Mouse (Mus musculus) ZHBTc4 (cell line): ENCODE data around the gene Rcbtb2.

Source experiments
- DNase-seq: peaks from one replicate; pipeline ENCODE4 v3.0.0-alpha.2; 2011; ENCODE audit warnings: low read depth, low spot score

Gene Rcbtb2

DNA sequence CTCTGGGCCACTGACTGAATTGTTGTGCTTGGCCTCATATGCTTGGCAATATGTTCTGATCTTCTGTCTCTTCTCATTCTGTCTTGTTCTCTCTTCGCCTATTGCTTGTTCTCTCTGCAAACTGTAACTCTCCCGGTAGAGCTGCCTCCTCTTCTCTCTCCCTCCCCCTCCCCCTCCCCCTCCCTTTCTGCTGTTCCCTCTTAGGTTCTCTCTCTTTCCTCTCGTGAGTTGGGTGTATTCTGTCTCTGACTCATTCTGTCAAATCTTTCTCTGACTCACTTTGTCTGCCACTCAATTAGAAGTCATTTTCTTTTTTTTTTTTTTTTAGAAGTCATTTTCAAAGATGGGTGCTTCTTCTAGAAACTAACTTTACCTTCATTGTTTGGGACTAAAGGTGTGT lies 23.9 kb downstream of the Rcbtb2 start:
- no peak for DNase-seq

DNA sequence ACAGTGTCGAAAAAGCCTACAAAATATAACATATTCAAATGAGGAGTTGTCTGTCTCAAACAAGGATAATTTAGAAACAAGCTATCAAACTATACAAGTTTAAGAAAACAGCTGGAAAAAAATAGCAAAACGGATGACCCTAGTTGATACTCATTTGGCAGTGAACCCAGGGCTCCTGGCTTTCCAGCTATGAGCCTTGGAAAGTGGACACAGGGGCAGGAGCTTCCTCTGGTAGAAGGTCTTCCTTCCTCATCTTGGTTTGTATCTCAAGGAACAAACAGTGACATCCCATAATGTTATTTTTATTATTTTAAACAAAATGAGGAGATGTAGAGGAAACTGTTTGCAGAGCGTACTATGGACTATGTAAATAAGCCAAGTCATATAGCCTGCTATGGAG lies 25.3 kb downstream of the Rcbtb2 start:
- DNase-seq: no peak

DNA sequence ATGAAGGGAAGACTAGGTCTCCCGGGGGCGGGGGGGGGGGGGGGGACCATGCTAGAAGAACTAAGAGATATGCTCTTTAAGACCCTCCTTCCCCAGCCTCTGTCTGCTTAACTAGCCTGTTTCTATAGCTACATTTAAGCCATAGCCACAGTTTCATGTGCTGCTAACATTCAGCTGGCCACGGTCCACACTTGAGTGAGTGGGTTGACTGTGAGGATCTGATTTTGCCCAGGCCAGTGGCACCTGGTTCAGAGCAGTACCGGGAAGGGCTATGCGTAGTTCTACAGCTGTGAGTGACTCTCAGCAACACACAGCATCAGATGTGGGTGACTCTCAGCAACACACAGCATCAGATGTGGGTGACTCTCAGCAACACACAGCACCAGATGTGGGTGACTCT lies 38.5 kb downstream of the Rcbtb2 start:
- DNase-seq: no peak

DNA sequence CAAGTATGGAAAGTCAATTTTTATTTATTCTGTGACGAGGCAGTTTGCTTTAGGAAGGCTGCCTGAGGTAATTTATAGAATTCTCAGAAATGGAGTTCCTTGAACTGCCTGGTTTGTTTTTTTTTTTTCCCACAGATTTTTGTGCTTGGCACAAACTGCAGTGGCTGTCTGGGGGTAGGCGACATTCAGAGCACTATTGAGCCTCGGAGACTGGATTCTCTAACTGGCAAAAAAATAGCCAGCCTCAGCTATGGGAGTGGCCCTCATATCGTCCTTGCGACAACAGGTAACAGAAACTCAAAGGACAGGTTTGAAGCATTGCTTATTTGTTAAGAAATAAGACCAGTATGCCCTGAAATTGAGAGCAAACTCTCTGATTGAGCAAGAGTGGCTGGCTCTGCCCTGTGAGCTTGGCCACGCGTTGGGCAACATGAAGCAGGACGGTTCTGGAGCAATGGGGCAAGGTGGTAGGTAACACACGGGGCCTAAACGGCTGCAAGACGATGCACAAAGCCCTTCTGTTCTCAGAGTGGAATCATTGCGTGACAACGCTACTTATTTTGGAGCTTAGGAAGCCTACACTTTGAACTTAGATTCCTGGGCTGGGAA lies 39.5 kb downstream of the Rcbtb2 start:
- DNase-seq: no peak

DNA sequence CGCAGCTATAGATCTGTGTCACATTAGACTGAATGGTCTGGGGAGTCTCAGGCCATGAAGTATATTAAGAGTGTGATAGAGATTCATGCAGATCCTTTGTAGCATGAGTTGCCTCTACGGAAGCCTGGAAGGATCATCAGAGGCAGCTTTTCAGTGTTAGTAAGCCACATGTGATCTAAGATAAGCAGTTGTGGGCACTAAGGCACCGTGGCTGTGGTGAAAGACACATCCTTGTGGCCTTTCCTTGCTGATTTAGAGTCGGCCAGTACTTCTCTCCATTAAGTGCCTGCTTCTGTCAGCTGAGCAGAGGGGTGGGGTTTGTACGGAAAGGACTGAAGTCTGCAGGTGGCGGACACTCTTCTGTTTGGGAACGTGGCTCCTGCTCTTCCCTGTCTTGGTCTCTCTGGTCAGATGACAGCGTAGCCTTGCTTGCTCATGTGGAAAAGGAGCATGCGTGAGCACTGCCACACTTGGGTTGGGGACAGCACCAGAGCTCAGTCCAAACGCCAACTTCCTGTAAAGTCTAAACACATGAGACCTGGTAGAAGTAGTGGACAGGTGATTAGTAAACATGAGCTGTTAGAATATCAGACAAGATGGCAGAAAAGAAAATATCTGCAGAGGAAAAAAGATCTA lies 40.6 kb downstream of the Rcbtb2 start:
- no peak for DNase-seq

DNA sequence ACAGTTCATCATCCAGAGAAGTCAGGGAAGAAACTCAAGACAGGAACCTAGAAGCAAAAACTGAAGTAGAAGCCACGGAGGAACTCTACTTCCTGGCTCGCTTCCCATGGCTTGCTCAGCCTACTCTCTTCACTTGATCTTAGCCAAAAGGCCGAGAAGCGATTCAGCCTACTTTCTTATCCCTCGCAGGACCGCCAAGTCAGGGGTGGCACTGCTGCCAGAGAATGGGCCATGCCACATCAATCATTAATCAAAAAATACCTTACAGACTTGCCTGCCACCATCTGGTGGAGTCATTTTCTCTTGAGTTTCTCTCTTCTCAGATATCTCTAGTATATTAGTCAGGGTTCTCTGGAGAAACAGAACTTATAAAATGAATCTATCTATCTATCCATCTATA lies 42.3 kb downstream of the Rcbtb2 start:
- DNase-seq: no peak

DNA sequence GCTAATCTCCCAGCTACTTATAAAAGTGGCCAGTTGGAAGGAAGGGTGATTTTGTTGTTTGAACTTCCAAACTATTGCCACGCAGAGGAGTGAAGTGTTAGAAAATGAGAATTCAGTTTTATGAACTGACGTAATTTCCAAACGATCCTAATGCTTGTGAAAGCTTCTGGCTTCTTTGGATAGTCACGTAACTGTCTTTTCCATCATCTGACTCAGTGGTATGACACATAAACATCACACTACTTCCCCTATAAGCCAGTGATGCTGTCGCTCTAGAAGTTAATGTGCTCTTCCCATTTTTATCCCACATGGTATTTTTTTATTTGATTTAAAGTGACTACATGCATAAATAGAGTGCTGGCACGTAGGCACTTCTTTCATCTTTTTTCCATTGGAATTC lies 45.8 kb downstream of the Rcbtb2 start:
- DNase-seq: no peak

DNA sequence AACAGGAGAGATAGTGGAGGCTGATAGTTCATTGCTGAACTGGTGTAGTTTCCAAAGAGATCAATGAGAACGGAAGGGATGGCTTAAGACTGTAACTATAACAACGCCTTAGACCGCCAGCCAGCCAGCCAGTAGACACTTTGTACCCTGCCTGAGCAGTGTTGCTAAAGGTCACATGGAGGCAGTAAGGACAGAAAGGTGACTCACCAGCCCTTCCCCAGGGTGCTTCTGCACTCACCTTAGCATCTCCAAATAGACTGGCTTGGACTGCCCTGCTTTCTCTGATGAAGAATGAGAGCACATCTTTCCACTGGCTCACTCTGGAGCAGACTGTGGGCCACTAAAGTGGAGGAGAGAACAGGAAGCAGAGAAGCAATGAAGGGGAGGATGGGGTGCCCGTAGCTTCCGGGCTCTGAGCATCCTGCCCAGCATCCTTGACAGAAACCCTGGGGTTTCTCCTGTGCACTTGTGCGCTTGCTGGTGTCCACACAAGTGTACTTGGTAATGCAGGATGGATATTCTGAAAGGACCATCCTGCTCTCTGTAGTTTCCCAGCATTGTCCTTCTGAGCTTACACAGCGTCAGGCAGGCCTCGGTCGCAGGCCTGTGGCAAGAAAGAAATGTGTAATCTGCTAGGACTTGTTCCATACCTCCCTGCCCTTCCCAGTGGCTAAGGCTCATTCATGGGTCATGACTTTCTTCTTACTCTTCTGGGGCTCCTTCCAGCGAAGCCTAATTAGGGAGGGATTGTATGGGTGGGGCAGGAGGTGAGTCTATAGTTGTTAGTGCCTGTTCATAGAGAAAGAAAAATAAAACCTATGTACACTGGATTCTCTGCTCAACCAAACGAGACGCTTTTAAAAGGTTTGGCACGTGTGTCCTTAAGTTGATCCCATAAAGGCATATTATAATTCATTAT lies 47.3 kb downstream of the Rcbtb2 start:
- DNase-seq: no peak

DNA sequence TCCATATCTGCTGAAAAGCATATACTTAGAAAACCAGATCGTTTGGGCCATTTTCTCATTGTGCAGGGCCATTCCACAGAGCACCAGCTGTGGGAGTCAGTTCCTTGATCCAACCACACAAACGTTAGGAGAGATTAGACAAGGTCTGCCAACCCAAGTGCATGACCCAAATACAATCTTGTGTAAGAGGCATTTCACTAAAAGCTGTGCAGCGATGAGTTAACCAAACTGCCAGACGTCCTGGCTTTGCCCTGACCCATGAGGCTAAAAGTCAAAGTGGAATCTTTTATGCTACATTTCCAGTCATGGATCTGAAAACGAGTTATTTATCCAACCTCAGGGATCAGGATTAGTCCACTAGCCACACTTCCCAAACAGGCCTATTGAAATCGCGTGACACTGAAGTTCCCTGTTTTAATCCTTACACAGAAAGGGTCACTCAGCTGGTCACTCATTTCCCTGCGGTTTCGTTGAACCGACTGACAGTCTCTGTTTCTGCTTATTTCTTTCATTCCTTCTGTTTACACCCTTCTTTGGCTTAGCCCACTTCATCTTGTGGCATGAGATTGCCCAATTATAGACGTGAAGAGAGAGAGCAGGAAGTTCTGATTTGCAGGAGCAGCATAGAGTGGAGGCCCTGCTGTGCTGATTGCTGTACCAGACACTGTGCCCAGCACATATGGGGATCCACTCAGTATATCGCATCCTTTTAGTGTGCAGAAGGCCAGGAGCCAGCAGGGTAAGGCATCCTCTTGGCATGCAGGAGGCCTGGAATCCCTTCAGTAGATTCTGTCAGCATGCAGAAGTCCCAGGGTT lies 49.6 kb downstream of the Rcbtb2 start:
- no peak for DNase-seq

DNA sequence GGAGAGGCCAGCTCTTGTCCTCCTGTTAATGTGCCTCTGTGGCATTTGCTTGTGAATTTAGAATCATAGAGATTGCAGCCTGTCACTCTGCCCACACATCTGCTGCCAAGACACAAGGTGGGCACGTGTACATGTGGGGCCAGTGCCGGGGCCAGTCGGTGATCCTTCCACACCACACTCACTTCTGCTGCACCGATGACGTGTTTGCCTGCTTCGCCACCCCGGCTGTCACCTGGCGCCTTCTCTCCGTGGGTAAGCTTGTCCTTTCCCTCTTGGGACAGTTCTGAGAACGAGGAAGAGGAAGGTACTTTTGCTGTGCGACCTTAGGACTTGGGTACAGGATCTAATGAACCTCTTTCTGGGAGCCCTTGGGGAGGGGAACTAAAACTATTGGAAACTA lies 50.8 kb downstream of the Rcbtb2 start:
- DNase-seq: no peak

DNA sequence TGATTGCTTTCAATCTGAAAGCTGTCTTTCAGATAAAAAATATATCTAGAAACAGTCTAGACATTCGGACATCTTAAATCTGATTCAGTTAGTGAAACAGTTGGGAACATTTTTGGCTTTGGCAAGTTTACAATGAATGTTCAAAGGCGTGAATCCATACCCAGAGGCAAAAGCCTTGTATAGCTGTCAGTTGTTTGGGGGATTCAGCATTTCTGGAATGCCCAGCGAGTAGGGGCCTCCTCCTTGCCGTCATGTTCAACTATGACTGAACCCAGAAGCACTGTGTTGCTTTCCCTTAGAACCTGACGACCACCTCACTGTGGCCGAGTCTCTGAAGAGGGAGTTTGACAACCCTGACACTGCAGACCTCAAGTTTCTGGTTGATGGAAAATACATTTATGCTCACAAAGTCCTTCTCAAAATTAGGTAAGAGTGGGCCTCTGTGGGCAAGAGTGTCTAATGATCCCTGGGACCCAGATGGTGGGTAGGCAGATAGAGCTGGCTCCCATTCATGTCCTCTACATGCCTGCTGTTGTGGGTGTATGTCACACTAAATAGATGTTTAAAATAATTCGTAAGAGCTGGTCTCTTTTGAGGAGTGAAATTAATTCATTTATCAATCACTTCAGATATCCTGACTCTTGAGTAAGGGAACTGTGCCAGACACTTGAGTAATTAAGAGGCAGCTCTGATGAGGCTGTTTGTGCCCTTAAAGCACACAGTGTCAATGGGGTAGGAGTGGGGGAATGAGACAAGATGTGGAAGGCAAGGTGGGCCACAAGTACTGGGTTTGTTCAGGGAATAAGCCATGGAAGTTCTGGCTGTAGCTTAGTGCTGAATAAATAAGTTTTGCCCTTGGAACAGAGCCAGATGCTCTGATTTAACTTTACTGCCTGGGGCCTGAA lies 51.5 kb downstream of the Rcbtb2 start:
- DNase-seq: no peak

DNA sequence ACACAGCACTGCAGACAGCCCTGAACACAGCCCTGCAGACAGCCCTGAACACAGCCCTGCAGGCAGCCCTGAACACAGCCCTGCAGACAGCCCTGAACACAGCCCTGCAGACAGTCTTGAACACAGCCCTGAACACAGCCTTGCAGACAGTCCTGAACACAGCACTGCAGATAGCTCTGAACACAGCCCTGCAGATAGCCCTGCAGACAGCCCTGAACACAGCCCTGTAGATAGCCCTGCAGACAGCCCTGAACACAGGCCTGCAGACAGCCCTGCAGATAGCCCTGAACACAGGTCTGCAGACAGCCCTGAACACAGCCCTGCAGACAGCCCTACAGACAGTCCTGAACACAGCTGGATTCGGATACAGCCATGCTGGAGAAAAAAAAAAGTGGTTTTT lies 52.2 kb downstream of the Rcbtb2 start:
- DNase-seq: no peak

DNA sequence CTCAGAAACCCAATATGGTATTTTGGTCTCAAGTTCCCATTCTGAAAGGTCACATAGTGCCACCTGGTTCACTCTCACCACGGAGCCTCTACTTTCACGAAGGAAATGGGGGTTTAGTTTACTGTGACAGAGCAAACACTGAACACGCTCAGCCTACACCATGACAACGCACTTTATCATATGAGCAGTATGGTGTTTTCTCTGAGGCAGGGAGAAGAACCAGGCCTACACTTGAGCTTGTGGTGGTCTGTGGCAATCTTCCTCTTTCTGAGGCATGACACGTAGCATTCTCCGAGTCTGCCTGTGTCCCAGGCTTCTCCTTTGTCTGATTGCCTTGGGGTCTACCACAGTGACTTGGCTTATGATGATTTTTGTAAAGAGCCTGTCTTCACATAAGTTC lies 53.0 kb downstream of the Rcbtb2 start:
- DNase-seq: no peak

DNA sequence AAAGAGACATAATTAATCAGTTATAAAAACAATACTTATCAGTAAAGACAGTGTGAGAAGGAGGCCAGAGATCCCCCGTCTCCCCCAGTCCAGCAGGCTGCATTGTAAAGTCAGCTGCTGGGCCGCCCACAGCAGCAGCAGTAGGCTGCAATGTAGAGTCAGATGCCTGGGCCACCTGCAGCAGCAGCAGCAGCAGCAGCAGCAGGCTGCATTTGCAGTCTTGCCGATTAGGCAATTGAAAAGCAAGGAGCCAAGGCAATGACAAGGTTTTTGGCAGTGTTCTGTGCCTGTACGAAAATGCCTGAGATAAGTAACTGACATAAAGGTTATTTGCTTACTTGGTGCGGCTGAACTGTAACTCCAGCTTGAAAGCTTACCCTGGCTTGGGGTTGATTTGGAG lies 53.4 kb downstream of the Rcbtb2 start:
- no peak for DNase-seq

DNA sequence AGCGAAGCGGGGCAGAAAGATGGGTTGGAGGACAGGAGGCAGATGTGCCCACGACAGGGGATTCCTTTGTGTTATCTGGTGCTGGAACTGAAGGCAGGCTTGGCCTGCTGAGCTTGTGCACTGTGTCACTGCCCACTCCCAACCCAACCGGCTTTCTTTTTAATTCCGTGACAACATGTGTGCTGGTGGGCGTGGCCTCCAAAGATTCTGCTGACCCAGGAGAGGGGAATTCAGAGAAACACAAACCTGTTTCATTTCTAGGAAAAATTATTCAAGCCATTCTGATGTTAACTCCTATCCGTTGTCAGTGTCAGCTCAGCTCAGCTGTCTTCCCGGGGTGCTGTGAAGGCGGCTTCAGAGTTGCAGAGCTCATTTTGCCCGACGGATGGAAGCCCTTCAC lies 55.1 kb downstream of the Rcbtb2 start:
- no peak for DNase-seq

DNA sequence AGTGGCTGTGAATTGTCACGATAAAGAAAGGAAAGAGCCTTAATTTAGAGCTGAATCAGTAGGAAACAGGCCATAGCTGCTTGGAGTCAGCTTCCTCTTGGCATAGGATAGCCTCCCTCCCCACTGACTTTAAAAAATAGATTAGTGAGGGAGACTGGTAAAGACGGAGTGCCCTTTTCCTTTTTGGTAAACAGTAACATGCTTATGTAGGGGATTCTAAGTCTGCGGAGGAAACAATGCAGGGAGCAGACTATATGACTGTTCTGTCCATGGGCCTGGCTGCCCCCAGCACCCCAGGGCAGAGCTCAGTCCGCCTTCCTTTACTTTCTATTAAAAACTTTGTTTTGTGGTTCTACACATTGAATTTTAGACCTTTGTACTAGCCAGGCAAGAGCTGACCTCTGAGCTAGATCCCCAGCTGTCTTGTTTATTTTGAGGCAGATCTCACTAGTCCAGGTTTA lies 56.4 kb downstream of the Rcbtb2 start:
- DNase-seq: no peak

DNA sequence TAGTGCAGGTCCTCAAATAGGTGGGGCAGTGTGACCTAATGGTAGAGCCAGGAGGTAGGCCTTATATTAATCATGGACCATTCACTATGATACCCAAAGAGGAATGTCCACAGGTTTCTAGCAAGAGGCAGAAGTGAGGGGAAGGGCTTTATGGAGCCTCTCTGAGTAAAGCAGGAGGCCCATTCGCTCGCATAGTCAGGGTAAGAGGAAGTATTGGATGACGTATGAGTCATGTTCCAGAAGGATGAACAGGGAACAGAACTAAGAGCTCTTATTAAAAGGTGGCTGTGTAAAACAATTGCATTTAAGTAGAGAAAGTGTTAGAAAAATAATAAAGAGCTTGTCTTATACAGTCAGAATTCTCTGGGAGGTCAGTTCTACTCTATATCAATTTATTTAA lies 57.8 kb downstream of the Rcbtb2 start:
- no peak for DNase-seq

DNA sequence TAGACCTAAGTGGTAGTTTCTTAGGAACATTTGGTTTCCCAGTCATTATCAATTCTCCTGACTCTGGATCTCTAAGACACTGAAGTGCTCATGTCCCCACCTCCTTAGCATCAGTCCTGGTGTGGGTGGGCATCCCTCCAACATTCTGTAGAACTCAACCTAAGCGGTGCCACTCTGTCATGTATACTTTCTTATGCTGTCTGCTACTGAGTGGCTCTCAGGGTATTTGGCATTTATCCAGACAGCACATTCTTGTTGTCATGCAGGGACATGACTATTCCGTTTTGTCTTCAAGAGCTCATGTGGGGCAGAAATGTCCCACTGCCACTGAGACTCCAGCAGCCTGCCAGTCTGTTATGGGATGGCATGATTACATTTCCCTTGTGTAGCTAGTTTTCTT lies 58.3 kb downstream of the Rcbtb2 start:
- DNase-seq: no peak

DNA sequence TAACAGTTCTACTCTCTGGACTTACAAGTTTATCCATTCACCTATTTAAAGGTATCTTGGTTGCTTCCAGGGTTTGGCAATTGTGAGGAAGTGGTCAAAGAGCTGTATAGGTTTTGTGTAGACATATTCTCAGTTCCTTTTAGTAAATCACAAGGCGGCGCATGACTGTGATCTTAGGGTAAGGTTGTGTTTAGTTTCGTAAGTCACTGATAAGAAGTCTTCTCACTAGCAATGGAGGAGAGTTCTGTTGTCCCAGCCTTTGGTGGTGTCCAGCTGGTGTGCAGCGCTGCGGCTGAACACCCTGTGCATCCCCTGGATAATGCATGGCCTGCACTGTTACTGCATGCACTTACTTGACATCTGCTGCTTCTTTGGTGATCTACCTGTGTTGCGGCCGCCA lies 64.0 kb downstream of the Rcbtb2 start:
- no peak for DNase-seq

DNA sequence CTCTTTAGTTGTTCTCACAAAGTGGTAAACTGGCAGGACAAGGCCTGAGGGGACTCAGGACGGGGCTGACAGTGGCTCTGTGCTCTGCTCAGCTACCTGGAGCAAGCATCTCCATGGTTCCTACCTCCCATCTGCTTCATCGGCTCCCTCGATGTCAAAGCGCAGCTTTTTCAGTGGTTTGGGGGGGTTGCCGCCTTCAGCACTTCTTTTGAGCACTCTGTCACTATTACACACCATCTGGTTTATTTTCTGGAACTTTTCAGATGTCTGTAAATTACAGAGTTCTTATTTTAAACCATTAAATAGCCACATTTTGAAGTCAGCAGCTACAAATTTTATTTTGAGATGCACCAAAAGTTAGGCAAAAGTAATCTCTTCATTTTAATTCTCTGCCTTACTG lies 76.2 kb downstream of the Rcbtb2 start:
- DNase-seq: no peak

DNA sequence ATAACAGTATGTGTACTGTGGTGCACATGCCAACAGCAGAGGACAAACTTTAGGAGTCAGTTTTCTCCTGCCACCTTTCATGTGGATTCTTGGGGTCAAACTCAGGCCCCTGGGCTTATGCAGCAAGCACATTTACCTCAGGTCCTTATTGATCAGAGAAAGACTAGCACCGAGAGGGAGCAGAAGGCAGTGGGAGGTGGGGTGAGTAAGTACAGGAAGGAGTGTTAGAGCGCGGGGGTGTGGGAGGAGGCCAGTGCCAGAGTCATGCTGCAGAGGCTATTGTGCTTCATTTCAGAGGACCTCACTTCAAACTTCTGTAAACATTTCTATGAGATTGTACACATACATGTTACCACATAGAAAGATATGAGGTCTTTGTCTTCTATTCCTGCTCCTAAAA lies 78.6 kb downstream of the Rcbtb2 start:
- no peak for DNase-seq
